Mouse (Mus musculus) 416B (cell line): Measurements from ENCODE around the gene Kdm4b.

Experiments used
- DNase-seq: peaks from one replicate; pipeline ENCODE4 v3.0.0; 2011; ENCODE audit warnings: low read depth

Kdm4b gene

DNA sequence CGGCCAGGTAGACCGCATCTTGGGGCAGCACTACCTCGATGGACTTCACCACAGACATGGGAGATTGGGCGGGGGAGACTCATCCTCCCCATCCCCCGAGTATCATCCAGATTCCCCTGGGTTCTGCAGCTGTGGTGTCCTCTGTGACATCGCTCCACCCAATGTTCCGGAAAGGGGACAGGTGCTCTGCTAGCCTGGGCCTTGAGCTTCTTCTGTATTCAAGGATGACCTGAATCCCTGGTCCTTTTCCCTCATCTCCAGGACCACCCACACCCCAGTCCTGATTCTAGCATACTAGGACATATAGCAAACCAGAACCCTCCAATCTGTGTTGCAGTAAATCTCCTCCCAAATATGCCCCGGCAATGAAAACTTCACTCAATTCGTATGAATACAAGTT lies 25.7 kb upstream of the Kdm4b start, which contains the start of gene Arrdc5:
Gene Arrdc5, minus strand, starts transcription at position 101 of the 400 bp plus-strand sequence.
- DNase-seq: no peak

DNA sequence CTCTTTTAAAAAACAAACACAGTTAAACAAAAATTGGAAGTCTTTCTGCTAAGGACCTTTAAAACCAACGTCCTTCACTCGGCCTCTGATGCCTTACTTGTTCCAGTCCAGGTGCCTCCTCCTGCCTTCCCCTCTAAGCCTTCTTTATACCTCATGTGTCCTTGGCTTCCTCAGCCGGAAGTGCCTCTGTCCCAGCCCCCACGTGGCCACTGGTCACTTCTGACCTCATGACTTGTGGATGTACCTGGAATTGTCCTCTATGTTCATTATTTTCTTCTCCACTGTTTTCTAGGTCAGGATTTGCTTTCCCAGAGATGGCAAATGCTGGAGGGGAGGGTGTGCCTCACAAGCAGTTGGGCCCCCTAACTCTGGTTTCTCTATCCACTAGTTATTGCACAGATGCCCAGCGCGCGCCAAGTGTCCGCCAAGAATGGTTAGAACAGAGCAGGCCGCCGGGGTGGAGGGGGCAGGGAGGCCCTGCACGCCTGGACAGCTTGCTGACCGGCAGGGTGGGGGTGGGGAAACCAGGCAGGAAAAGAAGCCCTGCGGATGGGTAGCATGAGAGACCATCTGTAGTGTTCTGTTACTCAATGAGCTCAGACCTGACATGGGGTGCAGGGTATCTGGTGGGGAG lies 23.4 kb upstream of the Kdm4b start:
- DNase-seq: peak; percentile 68

DNA sequence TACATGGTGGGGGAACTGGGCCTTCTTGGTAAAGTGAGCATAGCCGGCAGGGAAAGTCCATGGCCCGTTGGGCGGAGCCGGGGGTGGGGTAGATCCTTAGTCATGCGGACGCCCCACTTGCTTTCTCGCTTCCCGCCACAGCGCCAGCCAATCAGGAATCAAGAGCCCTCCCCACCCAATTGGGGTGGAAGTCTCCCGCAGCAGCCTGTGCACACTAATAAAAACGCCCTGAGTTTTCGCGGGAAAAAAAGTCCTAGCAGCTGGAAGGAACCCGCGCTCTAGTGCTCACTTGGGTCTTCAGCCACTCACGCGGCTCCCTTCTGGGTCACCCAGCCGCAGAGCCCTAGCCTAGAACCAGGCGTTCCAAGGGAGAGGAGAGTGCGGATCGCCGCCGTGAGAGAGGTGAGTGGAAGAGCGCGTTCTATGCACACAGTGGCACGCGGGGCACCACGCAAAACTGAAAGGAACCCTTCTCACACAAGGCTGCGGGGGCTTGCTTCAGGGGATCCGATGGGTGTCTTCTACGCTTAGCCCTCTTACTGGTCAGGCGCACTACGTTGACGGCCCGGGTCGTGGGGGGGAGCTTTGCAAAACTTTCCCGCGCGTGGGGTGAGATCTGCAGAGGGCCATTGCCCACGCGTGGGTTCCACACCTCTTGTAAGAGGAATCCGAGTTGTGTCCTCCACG lies 22.6 kb upstream of the Kdm4b start, which contains the start of gene Uhrf1:
Gene Uhrf1, plus strand, starts transcription at position 162 of the 687 bp plus-strand sequence.
- DNase-seq: peak; percentile 98

DNA sequence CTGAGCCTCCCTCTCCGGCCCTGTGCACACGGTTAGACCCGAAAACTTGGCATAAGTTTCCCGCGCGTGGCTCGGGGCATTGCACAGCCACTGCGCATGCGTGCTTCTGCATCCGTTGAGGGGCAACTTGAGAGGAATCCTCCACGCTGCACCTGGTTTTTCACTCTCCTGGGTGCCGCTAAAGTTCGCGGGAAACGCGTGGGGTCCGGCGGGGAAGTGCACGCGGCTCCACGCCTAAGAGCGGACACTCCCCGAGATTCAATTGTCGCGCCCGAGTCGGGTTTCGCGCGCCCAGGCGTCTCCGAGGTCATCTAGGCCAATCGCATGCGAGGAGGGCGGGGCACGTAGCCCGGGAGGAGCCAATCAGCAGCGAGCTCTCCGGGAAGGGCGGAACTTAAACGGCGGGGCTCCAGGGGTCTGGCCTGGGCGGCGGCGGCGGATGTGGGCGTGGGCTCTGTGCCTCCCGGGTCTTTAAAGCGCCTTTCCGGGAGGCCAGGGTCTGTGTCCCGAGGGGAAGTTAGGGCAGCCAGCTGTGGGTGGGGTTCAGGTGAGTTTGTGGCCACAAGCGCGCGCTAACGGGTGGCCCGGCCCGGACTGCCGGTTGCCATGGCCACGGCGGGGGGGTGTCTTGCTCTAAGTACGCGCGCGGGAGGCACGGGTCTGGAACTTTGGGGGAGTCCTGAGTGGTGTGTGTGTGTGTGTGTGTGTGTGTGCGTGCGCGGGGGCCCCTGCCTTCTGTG lies 21.8 kb upstream of the Kdm4b start:
- peak; percentile 96 for DNase-seq

DNA sequence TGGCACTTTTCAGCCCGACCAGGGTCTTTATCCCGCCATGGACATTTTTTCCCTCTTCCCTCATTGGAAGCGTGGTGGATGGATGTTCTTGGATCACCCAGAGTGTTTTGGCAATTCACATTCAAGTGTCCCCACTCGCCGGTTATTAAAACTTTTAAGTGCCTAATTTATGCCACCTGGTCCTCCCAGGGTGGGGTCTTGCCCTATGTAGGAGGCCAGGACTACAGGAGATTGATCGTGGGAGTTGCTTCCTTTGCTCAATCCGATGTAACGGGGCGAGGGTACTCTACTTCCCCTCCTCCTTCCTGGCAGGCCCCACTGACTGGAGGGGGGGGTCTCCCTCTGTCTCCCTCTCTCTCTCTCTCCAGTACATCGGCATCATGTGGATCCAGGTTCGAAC lies 21.1 kb upstream of the Kdm4b start:
- DNase-seq: no peak

DNA sequence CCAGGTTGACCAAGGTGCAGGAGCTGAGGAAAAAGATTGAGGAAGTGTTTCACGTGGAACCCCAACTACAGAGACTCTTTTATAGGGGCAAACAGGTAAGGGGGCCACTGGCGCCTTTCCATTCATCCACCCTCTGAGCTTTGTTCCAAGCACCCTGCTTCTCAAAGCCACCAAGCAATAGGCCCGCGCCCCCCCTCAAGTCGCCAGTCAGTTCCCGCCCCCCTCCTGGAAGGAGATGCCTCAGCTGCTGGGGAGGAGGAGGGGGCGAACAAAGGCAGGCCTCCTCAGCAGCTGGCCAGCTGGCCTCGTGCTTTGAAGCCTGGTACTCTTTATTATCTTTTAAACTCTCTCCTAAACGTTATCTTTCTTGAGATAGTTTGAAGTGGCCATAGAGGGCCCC lies 20.7 kb upstream of the Kdm4b start:
- DNase-seq: no peak

DNA sequence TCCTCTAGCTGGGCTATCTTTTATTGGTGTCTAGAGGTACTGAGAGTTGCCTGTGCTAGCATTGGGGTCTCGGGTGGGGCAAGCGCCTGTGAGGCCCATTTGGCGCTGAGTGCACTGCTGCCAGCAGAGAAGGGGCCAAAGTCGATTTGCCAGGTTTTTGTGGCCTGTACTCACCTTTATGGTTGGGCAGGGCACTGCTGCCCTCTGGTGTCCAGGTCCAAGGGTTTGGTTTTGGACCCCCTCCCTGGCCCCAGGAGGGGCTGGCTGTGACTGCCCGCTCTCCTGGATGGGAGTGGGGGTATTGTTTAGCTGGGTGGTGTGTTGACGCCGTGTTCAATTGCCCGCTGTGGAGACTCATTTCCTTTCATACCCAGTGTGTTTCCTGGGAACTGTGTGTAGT lies 20.0 kb upstream of the Kdm4b start:
- DNase-seq: no peak

DNA sequence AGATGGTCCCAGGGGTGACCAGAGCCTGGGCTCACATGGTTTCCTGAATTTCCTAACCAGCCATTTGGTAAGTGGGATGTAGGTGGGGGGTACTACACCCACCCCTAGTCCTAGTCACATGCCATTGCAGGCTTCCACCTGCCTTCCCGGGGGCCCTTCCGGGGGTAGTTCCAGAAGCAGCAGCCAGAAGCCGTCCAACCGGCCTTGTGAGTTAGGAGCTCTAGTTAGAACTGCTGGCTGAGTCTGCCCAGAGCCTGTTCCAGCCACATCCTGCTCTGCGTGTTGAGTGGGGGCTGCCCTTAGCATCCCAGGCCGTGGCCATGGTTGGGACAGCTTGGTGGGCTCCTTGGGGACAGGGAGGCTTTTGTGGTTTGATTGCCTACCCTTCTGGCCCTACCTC lies 17.8 kb upstream of the Kdm4b start:
- no peak for DNase-seq

DNA sequence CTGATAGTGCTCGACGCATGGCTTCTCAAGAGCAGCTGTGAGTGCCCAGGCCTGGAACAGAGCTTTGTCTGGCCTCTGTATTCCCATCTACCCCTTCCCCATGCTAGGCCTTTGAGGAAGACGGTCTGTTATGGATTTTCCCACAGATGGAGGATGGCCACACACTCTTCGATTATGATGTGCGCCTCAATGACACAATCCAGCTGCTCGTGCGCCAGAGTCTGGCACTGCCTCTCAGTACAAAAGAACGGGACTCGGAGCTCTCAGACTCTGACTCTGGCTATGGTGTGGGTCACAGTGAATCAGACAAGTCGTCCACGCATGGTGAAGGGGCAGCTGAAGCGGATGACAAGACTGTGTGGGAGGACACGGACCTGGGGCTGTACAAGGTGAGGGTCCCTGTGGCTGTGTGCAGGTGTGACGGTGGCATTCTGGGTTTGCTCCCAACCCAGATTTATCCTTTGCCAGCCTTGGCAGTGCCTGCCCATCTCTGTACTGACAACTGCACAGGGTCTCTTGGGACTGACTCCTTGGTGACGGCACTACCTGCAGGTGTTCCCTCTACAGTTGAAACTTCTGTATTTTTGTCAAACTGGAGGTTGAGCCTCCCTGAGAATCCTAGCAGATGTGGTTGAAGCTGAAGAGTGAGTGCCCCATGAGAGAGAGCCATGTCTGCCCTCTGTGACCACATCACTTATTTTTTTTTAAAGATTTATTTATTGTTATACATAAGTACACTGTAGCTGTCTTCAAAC lies 16.5 kb upstream of the Kdm4b start:
- no peak for DNase-seq

DNA sequence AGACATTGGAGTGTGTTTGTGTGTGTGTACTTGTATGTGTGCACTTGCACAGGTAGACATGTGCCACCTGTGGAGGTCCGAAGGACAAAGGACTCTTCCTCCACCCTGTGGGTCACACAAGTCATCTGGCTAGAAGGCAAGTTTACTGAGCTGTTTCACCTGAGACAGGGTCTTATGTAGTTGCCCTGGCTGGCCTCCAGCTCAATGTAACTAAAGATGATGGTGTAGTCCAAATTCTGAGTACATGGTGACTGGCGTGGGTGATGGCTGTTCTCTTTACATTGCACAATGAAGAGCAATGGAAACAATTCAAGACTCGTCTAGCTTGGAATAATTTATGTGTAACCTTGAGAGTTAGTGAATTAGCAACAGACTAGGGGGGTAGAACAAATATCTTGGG lies 1.4 kb upstream of the Kdm4b start:
- peak; percentile 30 for DNase-seq

DNA sequence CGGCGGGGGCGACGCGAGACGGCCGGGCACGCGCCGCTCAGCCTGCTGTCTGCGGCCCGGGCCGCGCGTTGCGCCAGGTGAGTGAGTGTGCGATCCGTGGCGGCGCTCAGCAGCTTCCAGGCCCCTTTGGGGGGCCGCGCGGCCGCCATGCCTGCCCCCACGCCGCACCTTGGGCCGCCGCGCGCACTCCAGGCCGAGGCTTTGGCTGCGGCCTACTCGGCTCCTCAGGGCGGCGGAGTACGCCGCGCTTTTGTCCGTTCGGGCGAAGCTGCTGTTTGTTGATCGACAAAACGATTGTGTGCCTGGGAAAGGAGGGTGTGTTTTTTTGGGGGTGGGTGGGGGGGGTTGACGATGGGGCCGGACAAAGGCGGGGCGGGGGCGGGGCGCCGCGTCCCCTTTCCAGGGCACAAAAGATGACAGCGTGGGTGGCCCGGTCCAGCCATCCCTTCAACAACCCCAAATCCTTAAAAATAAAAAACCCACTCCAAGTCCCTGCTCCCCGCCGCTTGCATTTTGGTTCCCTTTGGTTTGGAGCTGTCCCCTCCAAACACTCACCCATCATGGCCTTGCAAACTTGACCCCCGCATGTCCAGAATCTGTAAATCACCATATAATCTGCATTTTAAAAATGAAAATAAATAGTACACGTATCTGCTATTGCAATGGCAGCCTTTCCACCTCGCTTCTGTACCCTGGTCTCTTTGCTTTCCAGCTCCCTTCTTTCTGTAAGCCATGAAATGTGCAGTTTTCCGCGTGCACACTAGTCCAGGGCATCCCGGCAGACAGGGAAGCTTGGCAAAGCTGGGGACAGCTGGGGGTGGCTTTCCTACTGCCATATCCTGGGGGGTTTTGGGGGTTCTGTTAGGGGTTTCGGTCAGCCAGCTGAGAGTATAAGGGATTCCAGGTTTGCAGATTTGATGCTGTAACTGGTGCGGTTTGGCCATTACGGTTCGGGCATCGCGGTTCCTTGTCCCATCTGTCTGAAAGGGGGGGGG lies 588 bp downstream of the Kdm4b start:
- peak; percentile 40 for DNase-seq

DNA sequence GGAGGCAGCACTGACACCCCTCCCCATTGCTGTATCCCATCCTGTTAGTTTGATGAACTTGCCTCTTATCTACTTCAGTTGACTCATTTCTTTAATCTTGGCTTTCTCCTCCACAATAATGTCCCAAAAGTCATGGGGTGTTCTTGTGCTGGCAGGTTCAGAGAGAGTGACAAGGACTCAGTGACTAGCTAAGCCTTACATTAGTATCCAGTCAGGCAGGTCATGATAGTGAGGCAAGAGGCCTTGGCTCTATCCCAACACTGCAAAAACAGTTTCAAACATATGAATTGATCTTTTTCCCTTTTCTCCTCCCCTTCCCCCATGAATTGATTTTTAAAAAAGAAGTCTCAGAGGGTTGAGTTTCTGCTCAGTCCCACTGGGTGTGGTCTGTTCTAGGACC lies 3.4 kb downstream of the Kdm4b start:
- DNase-seq: no peak

DNA sequence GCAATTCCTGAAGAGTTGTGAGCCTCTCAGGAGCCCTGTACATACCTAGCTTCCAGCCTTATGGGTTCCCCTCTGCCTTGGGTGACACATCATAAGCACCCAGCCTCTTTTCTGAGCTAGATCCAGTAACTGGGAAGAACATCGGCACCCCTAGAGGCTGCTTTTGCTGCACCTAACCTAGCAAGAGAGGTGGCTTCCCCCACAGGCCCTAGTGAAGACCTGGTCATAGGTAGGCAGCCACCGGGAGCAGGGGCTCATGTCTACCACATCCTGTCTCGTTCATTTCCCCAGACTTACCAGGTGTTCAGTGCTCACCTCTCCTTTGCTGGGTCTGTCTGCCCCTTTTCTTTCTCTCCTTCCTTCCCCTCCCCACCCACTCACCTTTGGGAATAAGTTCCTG lies 4.5 kb downstream of the Kdm4b start:
- DNase-seq: no peak

DNA sequence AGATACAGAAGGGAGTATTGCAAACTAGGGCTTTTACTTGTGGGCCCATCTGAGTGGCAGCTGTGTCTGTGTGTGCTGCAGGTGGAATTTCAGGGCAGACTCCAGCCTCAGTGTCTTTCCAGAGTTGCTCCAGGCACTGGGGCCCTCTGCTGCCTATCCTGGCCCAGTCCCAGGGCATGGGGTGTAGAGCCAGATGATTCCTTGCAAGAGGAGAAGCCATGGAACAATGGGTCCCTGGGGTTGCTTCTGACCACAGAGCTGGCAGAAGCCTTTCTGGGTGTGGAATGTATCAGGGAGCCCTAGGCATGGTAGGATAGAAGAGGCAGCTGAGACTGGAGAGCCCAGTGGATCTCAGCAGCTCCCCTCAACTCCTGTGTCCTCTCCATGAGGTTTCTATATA lies 5.4 kb downstream of the Kdm4b start:
- no peak for DNase-seq

DNA sequence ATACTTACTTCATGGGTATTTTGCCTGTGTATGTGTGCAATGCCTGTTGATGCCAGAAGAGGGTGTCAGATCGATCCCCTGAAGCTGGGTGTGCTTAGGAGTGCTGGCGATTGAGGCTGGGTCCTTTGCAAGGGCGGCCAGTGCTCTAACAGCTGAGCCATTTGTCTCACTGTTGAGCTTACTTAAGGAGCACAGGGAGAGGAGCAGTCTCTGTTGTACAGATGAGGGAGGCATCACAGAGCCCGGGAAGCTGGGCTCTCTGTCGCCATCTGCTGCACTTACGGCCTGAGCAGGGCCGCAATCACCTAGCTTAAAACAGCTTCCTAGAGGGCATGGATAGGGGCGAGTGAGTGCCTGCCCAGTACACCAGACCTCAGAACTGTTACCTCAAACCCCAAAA lies 7.1 kb downstream of the Kdm4b start:
- peak; percentile 29 for DNase-seq

DNA sequence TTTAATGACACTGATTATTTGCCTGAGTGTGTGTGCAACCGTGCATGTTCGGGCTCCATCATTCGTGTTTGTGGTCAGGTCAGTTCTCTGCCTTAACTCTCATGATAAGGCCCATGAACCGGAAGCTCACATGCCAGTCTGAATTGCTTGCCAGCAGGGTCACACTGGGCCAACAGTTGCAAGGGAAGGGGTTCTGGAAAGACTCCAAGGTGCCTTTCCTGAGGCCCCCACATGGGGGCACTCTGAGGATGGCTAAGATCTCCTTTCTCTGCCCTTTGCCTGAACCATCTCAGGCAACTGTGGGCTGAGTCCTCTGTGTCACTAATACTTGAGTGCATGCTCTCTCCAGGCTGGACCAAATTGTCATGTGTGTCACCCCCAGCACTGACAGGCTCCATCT lies 11.3 kb downstream of the Kdm4b start:
- peak; percentile 89 for DNase-seq

DNA sequence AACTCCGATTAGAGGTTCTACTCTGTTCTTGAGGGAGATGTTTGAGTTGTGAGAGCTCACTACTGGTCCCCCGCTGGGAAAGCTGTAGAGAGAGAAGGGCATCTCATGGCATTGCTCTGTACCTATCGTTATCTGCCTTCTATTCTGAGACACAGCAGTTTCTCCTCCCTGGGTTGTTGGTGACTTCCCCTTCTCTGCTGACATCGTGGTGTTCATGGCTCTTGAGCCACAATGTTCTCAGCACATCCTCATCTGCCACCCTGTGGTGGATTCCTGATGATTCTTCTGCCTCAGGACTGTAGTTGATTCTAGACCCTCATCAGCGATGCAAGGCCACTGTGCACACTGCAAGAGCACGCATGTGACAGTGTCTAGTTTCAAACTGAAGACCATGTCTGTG lies 11.9 kb downstream of the Kdm4b start:
- DNase-seq: peak; percentile 57

DNA sequence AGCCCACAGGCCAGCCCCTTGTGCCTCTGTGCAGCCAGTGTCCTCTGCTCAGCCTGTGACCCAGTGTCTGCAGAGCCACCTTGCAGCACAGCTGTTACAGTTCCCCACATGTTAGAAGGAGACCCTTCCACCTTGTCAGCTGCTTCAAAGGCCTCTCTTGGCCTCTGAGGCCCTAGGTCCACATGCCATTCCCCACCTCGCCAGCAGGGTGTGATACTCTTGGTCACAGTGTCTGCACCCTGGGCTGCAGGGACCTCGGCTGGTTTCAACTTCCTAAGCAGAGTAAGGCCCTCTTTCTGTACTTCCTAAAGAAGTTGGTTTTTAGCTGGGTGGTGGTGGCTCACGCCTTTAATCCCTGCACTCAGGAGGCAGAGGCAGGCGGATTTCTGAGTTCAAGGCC lies 13.0 kb downstream of the Kdm4b start:
- peak; percentile 63 for DNase-seq

DNA sequence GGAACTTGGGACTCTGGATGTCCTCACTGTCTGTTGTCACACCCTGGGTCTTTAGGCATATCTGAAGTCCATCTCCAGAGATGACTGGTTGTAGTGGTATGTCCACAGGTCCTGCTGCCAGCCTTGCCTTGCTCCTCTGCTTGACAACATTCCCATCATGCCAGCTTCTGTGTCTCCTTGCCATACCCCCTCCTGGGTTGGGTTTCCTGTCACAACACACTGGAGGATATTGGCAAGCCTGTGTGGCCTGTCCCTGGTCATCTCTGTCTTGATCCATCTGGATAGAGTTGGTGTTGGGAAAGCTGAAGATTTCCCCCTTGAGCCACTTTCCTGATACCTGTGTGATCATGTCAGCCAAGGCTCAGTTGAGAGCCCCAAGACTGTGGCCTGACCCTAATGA lies 14.9 kb downstream of the Kdm4b start:
- DNase-seq: no peak

DNA sequence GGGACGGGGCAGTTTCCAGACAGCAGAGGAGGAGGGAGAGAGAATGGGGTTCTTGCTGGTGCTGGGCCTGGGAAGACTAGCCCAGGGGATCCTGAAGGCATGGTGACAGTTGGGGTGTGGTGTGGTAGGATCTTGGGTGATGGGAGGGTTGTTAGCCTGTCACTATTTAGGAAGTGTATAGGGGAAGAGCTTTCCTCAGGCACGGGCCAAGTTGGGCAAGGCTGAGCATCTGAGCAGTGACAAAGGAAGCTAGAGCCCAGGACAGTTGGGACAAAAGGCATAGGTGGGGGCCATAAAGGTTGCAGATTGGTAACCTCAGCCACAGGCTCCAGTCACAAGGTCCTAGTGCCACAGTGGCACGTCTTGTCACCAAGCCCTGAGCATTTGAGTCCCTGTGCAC lies 17.6 kb downstream of the Kdm4b start:
- no peak for DNase-seq

DNA sequence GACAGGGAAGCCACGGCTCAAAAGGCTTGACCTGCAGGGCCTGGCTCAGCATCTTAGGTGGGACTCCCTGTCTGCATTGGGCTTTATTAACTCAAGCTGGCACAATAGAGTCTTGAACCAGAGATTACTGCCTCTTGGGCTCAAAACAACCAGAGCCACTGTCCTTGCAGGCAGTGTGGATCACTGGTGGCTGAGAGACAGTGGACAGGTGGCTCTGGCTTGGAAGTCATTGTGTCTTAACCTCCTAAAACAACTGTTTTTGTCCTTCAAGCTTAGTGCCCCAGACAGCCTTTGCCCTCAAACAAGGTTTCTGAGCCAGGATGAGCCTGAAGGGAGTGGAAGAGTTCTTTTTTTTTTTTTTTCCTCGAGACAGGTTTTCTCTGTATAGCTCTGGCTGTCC lies 19.5 kb downstream of the Kdm4b start:
- no peak for DNase-seq
